Mouse (Mus musculus) olfactory bulb, adult 2 months (tissue): ENCODE data around the gene Polr2c.

Experiments
- CTCF ChIP-seq: fragments of 200-500 bp; IDR thresholded peaks from 2 replicates; pipeline ENCODE4 v1.5.1; 2012; ENCODE audit warnings: low read depth, mild to moderate bottlenecking, low read length, moderate library complexity; ENCODE audit not compliant: insufficient read depth
- POLR2A ChIP-seq: fragments of 200-500 bp; IDR thresholded peaks from 2 replicates; pipeline ENCODE4 v1.6.1; 2012; ENCODE audit warnings: mild to moderate bottlenecking, low read depth, low read length, moderate library complexity; ENCODE audit not compliant: insufficient read depth

- TF ChIP-seq POLR2A (no peak), CTCF (peak; percentile 83)
Measured at GRCm38 (mm10) chr8:94908847-94909246, 51.6 kb downstream of the Polr2c start.
